Mouse (Mus musculus) brain, embryonic 14.5 days (tissue): ENCODE measurements at regions not wholly inside any gene's neighbourhood (a gene's known extent, or its start where the extent isn't known, plus 50 kb on each side); places are given as distances from the start of the nearest gene placed in this dataset.

Experiments used
- DNase-seq: peaks from one replicate; pipeline ENCODE4 v3.0.0-alpha.2; 2011; ENCODE audit warnings: low read depth
- CTCF ChIP-seq: fragments of 200-500 bp; IDR thresholded peaks from 2 replicates; pipeline ENCODE4 v1.5.1; 2012; ENCODE audit warnings: inconsistent platforms, mild to moderate bottlenecking, moderate library complexity, borderline replicate concordance; ENCODE audit not compliant: insufficient read depth, insufficient read length; ENCODE audit errors: extremely low read depth
- POLR2A ChIP-seq: fragments of 200-500 bp; IDR thresholded peaks from 2 replicates; pipeline ENCODE4 v1.6.1; 2012; ENCODE audit warnings: mild to moderate bottlenecking, inconsistent platforms, borderline replicate concordance; ENCODE audit not compliant: poor library complexity, insufficient read depth, insufficient read length, severe bottlenecking; ENCODE audit errors: extremely low read depth

DNA sequence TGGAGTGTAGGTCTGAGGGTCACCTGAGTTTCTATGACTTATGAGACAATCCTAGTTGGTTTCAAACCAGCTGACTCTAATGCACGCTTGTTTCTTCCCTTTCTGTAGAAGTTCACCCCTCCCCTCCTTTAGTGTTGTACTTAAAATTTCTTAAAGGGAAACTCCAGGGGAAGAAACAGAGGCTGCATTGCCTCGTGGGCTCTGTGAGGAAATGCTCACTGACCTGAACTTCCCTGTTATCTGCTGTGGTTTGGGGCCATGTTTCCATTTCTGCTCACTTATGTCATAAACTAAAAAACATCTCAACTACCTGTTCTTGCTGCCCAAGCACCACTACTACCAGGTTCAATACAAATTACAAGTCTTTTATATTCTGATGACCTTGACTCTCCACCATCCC lies 93.2 kb upstream of the Bmp2 start:
- TF ChIP-seq POLR2A (no peak), CTCF (no peak)

DNA sequence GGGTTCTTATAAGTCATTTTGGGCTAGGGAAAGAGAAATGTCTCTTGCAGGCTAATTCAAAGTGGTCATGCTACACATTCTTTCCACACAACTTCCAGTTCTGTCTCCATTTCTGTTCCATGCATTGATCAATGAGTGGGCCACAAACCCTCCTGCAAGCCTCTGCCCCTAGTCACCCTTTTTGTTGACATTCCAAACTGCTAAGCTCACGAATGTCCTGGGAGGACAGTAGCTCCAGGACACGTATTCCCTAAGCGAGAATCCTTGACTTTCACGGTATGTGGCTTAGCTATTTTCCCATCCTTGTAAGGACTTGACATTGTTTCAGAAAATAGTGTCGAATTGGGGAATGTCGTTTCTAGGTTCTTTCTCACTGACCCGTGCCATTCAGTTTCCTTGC lies 91.1 kb upstream of the Bmp2 start:
- no peak for TF ChIP-seq POLR2A
- TF ChIP-seq CTCF = no peak

More for the DNA sequence above, 93.2 kb upstream of the Bmp2 start:
- no peak for DNase-seq

GRCm38 (mm10) chr2:133462378-133462777 lies 89.6 kb upstream of the Bmp2 start:
- DNase-seq = no peak
- TF ChIP-seq CTCF = no peak
- TF ChIP-seq POLR2A = no peak

More for the DNA sequence above, 91.1 kb upstream of the Bmp2 start:
- DNase-seq = no peak

DNA sequence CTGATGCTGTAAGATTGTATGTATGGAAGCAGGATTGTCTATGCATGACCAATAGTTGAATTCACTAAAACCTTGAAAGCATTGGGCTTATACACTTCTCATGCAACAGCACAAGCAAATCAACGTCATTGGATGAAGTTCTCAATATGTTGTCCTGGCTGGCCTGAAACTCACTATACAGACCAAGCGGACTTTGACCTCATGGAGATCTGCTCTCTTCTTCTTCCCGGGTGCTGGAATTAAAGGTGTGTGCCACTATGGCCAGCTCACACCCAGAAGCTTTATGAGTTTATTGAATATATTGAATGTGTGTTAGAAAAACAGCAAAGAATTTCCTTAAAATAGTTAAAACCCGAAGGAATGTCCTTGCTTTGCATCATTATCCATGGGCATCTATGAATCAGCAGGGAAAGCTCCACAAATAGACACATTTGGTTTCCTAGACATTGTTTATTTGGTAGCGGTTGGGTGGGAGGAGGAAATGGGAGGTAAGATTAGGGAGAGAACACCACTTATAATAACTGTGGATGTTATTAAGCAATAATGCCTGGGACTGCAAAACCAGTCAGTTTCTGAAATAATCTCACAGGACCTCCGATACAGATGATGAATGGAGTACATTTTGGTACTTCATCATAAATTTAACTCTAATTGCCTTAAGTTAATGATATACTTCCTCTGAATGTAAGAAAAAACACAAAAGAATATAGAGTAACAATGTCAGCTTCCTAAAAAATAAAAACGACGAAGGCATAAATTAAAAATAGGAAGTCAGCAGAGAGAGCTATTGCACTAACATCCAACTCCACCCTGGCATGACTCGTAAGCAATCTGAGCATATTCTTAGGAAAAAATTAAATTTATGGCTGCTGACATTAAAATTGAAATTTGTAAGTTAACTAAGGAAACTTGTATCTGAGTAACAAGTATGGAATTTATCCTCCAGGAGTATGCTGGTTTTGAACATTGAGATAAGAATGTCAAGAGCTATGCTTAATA lies 84.5 kb upstream of the Bmp2 start:
- TF ChIP-seq POLR2A = no peak
- no peak for TF ChIP-seq CTCF

GRCm38 (mm10) chr2:133472966-133473744 lies 78.8 kb upstream of the Bmp2 start:
- TF ChIP-seq POLR2A (no peak), CTCF (no peak)
- DNase-seq = peak; percentile 10

More for the DNA sequence above, 84.5 kb upstream of the Bmp2 start:
- no peak for DNase-seq

GRCm38 (mm10) chr2:133474174-133474573 lies 77.8 kb upstream of the Bmp2 start:
- TF ChIP-seq CTCF (no peak), POLR2A (no peak)
- no peak for DNase-seq

DNA sequence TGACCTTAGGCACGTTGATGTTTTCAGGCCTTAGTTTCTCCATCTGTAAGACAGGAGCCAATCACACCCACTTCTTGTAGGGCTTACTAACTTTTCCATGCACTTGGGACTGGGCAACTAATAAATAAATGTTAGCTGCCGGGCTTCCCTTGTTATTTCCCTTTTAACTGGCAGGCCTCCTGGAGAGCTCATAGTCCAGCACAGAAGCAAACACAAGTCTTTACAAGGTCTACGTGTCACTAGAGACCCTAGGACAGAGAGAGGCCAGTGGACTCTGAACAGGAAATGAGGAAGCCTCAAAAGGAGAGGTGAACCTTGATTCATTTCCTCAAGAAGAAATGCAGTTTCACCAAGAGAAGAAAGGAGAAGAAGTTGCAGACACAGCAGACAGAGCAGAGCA lies 71.1 kb upstream of the Bmp2 start:
- no peak for DNase-seq
- TF ChIP-seq CTCF (no peak), POLR2A (no peak)

- TF ChIP-seq CTCF (no peak), POLR2A (no peak)
- no peak for DNase-seq
Measured at GRCm38 (mm10) chr2:133481305-133481704, 70.7 kb upstream of the Bmp2 start.

DNA sequence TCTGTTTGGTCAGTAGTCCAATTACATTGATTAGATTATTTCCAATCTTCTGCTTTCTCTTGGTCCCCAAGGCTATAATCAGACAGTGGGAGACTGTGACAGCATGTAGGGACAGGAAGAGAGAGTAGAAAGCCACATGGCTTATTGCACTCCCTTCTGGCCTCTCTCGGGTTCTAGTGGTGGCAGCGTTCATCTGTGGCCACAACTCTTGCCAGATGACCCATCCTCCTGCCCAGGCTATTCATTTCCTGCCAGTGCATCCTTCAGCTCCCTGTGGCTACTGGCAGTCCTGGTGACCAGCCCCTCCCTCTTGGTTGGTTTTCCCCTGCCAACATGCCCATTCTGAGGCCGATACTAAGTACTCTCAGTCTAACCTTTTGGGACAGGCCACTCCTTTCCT lies 70.2 kb upstream of the Bmp2 start:
- TF ChIP-seq POLR2A (no peak), CTCF (no peak)
- no peak for DNase-seq

DNA sequence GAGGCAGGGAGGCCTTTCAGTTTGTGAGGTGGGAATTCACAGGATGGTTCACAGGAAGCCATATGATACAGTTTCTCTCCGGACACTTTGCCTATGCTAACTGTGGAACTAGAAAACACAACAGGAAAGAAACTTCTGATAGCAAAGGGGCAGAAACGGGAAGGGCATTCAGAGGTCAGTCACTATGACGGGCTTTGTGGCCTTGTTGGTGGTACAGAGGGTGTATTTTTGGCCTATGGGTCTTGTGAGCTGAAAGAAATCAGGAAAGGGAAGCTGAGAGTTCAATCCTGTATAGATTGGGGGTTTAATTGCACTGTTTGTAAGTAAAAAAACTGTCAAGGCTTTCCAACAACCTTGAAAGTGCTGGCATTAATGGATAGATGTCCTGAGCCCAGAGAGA lies 56.5 kb upstream of the Bmp2 start:
- DNase-seq = no peak
- TF ChIP-seq CTCF (no peak), POLR2A (no peak)

GRCm38 (mm10) chr2:133496389-133496788 lies 55.6 kb upstream of the Bmp2 start:
- DNase-seq = no peak
- TF ChIP-seq CTCF (no peak), POLR2A (no peak)

DNA sequence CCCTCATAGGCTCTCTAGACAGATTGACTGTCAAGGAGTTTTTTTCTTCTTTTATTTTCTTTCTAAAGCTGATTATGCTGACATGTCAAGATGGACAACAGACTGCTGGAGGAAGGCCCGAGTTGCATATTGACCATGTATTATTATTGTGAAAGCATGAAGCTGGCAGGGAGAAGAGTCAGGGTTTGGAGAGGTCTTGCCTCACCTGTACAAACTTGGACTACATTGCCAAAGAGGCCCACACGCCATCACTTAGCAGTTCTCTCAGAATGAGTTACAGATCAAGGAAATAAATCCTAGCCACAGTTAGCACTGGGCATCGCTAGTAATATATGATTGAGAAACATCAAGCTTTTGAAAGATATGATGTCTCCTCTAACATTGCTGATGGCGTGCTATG lies 54.9 kb upstream of the Bmp2 start:
- DNase-seq = no peak
- TF ChIP-seq CTCF = no peak
- TF ChIP-seq POLR2A = no peak
